Mouse (Mus musculus) bone marrow macrophage, adult 2 months (primary cell): ENCODE data around the gene Bmp7.

ENCODE experiments used
- CTCF ChIP-seq: IDR thresholded peaks from 2 replicates; pipeline ENCODE4 v1.5.1; 2012; ENCODE audit warnings: low read depth, mild to moderate bottlenecking, low read length, moderate library complexity
- POLR2A ChIP-seq: IDR thresholded peaks from 2 replicates; pipeline ENCODE4 v1.6.1; 2012; ENCODE audit warnings: mild to moderate bottlenecking, low read depth, low read length, borderline replicate concordance

- no peak for TF ChIP-seq POLR2A
- no peak for TF ChIP-seq CTCF
Measured at GRCm38 (mm10) chr2:172926311-172926710, 13.8 kb downstream of the Bmp7 start.
